Mouse (Mus musculus) kidney, adult 9 months (tissue): ENCODE measurements around the gene Rcor3.
A peak's percentile ranks its signal among the peaks of the same experiment; 100 is the strongest.

Source experiments
- DNase-seq: peaks from one replicate; pipeline ENCODE4 v3.0.0; 2022

Gene Rcor3

DNA sequence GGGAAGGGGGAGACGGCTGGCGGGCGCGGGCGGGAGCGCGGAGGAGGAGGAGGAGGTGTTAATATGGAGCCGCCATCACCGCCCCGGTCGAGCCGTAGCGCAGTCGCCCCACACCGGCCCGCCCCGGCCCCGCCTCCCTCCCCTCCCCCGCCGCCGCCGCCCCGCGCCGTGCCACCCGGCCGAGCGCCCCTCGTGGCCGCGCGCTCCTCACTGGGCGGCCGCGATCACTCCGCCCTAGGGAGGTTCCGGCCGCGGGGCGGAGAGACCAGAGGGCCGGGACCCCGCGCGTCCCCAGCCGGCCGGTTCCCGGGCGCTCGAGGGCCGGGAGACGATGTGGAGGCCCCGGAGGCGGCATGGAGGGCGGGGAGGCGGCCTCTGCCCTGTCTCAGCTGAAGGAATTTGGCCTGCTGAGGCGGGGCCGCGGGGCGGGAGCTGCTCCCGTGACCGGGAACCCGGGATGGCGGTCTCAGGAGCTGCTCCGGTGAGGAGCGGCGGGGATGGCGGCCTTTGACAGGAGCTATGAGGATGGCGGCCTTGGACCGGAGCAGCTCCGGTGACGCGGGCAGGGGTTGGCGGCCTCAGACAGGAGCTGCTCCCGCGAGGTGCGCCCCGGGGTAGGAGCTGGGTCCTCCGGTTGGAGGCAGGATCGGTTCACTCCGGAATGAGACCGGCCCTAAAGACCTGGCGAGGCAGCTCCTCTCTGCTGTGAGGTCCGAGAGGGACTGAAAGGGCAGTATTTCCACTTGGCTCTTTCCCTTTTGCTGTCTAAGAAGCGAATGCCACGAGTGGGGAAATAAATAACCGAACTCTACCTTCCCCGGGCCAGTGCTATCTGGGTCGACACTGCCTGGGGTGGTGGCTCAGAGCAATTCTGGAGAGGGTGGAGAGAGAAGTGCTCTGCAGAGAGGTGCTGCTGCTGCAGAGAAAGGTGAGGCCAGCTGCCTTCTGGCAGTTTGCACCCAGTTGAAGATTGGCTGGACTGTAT lies at the start of gene Rcor3:
Rcor3 (minus strand) TSS at position 137 of the 985 bp plus-strand sequence.
- DNase-seq, result peak; percentile 90

DNA sequence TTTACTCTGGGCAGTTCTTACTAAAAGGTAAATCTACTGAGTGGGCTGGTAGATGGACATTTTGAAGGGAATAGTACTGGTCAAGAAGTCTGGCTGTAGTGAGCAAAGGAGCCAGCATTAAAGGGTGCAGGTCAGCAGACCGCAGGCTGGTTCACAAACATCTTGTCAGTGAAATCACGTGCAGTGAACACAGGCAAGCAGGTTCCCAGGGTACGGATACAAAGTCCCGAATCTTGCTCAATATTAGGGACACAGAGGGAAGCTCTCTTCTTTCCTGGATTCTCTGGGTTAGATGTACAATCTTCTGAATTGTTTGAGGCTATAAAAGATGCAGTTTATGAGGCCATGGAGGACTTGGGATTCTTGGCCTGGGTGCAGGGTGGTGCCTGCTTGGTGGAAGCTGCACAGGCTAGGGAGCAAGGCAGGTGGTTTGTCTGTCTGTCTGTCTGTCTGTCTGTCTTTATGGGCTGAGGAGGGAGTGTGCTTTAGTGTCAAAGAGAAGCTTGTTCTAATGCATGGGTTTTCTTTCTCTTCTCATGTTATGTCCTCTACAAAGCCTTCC lies 43.9 kb upstream of the Rcor3 start:
- no peak for DNase-seq

DNA sequence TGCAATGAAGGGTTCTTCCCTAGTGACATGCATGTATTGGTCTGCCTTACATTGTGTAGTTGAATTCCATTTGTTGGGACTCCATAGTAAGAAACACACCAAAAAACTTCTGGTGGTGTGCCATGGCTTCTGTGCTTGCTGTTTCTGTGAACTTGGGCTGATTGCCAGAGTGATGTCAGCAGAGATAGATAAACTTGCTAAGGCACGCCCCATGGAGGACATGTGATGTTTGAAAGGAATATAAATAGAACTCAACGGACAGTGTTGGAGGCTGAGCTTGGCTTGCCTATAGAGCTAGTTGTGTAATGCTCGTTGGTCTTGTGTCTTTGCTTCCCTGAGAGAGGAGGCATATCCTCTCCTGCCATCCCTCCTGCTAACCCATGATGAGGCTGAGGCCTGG lies 42.0 kb upstream of the Rcor3 start:
- no peak for DNase-seq

DNA sequence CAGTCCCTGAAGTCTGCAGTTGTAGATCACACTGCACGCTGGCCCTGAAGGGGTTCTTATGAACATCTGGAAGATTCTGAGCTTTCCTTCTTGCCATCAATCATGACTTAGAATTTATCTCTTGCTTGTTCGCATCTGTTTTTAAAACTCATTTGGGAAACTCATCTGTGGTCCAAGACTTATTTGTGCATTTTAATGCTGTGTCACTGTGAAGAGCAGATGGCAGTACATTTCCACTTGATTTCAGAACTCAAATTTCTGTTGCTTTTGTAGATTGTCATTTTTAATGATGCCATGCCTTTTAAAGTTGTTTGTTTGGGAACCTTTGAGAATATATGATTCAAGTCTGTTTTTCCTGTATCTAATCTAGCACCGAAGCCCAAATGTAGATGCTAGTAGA lies 33.6 kb upstream of the Rcor3 start:
- DNase-seq, result no peak

DNA sequence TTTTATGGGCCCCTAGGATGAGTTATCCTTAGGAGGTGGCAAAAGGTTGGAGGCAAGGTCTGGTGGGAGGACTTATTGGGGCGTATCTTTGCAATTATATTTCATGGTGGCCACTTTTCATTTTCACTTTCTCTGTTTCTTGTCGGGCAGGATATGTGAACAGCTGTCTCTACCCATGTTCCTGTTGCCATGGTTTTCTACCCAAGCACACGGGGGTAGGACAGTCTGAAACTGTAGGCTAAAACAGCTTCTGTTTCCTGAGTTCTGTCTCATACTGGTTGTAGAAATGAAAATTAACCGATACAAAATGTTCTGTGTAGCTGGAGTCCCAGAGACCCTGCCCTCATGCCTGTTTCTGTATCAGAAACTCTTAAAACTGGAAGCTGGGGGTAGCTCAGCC lies 13.3 kb upstream of the Rcor3 start:
- DNase-seq, result no peak

DNA sequence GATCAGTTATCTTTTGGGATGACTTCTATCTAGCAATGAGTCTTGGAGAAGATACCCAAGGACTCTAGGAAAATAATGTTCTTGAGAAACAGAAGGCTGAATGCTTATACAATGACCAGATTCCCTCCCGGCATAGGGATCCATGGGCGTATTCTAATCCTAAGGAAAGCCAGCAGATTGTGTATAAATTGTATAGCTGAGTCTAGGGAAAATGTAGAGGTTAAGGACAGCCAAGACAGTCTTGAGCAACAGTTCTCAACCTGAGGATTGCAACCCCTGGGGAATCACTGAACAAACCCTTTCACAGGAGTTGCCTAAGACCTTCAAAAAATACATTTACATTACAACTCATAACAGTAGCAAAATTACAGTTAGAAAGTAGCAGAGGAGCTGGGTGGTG lies 2.5 kb upstream of the Rcor3 start:
- DNase-seq, result no peak

DNA sequence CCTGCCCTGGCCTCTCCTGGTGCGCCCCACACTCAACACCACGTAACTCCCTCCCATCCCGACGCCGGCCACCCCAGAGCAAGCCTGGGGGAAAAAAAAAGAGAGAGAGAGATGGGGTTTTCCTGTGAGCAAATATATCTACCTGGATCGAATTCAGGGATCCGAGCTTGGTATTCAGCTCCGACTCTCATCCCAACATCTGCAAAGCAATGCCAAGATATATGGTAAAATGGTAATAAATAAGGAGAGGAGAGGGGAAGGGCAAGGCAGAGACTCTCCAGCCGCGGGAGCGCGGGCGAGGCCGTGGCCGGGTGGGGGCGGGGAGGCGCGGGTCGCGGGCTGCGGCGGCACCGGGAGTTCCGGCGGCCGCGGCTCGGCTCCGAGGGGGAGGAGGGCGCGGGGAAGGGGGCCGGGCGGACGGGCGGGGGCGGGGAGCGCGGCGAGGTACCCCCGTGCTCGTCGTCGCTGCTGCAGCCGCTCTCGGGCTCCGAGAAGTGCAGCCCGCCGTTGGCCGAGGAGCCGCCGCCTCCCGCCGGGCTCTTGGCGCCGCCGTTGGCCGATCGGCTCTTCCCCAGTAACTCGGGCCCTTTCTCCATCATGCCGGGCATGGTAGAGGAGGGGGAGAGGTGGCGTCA lies 454 bp downstream of the Rcor3 start:
- no peak for DNase-seq

DNA sequence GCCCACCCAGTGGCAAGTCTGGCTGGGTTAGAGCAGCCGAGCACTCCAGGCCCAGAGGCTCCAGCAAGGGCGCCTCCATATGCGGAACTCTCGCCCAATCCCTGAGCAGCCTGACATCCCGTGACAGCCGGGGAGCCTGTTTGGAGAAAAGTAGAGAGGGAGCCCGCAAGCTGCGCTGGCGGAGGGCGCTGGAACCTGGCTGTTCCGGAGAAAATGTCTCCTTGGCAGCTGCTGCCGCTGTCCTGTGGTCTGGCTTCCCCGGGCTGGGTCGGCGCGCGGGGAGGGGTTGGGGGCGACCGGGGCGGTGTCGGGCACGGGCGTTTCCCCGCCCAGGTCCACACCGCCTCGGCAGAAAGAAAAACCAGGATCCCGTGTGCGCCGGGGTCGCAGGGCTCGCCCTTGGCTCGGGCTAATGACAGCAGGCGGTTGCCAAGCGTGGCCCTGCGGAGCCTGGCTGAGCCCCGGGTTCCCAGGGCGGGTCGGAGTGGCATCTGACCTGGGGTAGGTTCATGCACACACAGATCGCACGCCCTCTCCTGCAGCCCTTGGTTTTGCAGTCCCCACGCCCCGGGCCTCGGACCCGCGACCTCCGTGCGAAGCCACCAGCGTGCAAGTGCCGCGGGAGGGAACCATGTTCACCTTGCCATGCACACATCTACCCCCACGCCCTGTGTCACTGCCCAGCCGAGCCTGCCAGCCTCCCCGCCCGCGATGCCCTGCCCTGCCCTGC lies 1.1 kb downstream of the Rcor3 start:
- peak; percentile 88 for DNase-seq

DNA sequence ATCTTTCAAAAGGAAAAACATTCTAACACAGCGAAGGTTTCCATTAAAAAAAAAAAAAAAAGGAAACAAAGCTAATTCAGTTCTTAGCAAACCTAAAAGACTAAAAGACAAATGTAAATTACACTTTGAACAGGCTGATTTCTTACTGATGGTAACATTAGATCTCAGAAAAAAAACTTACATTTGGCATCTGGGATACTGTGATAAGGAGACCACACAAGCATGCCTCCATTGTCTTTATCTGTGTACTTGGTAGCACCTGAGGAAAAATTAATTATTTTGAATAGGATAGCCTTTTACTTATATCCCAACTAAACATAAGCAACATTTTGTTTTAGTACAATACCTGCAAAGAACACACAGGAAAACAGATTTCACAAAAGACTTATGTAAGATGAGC lies 7.7 kb downstream of the Rcor3 start:
- DNase-seq, result no peak

DNA sequence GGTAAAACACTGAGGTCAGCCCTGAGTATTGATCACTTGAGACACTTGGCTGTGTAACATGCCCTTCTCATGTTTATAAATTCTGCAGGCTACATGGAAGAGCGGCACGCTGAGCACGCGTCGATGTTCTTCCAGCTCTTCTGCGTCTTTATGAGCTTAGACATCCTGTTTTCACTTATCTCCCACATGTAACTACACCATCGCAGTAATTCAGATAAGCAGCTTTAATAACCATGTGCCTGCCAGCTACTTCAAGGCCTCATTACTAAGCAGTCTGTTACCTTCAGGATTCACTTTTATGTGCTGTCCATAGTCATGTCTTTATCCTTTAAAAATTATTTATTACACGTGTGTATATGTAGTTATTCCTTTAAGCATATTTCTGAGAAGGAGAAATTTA lies 9.5 kb downstream of the Rcor3 start:
- no peak for DNase-seq

DNA sequence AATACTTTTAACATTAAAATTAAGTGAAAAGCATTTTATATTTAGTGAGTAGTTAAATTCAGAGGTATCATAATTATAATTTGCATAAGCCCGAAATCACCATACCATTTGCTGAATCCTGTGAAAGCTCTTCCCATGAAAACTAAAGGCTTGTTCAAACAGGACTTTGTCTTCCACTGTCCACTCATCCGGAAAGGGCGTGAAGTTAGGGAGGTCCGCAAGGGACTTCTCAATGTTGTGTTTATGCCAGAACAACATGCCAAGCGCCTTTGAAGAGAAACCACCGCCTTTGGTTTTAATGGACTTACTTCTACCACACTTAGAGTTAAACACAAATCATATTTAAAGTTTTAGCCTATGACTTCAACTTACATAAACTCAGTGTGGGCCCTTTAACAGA lies 12.1 kb downstream of the Rcor3 start:
- peak; percentile 84 for DNase-seq

DNA sequence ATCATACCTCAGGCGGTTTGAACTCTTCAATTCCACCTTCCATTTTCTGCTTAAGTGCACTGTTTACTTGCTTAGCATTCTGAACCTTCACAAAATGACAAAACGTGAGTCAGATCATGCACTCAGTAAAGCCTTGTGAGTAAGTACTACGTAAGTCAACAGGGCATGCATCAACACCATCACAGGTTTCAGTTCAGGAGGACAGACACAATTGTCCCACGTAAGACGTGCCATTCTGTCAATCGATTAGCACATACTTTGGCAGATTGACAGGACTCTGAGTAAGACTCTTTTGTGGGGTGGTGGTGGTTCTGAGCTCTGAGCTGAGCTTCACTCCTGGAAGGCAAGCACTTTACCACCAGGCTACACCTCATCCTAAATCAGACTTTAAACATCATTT lies 21.6 kb downstream of the Rcor3 start:
- DNase-seq, result no peak

DNA sequence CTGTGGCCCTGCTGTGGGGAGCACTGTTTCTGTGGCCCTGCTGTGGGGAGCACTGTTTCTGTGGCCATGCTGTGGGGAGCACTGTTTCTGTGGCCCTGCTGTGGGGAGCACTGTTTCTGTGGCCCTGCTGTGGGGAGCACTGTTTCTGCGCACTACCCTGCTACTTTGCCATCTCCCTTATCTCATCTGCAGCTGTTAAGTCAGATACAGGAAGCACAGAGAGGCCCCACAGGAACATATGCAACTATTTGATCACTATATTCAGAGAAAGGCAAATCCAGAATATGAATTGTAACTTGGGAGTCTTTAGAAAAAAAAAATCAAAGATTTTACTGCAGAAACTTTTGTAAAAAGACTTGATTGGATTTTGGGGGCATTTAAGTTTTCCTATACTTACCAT lies 22.5 kb downstream of the Rcor3 start:
- DNase-seq, result no peak

DNA sequence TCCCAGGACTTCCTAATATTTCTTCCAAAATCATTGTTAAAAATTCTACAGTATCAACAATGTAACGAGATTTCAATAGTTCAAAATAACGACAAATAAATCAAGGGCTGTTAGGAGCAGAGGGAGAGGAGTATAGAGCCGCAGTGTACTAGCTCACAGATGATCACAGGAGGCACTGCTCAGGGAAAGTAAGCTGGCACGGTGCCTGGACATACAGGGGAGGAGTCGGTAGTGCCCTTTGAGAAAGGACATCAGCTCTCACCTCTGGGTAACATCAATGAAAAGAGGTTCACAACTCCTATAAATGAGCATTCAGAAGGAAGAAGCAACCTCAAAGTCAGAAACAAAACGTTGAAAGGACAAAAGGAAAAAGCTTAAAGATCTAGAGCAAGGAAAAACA lies 28.7 kb downstream of the Rcor3 start:
- peak; percentile 77 for DNase-seq

DNA sequence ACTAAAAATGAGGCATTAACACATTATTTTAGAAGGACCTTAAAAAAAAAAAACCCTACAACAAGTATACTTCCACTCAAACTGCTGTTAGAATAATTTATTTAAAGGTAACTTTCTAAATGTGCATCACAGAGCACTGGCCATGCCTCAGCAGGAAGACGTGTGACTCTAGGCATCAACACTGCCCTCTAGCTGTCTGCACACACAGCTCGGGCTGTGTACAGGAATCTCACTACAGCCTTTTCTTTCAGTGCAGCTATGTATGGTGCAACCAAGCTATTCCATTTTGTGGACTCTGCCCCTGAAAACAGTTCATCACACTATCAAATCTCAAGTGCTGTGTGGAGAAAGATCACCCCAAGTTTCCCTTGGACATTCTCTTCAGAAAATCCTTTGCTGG lies 30.5 kb downstream of the Rcor3 start:
- peak; percentile 56 for DNase-seq

DNA sequence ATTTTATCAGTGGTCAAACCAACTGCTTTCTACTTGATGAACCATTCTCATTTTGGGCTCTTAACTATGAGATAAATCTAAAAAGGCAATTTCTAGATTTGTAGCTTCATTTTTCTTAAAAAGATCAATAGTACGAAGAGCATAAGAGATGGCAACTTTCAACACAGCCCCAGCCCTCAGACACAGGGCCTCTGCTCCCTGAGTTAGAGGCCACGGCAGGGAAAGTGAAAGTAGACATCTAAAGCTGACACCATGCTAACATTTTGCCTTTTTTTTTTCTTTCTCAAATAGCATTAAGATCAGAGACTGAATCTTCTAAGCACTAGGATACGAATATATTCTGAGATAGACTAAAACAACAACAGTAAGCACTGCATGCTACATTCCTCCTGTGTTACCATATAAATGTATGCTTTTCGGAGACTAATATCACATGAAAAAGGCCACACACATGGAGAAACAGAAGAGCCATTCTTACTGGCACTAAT lies 31.9 kb downstream of the Rcor3 start:
- no peak for DNase-seq

DNA sequence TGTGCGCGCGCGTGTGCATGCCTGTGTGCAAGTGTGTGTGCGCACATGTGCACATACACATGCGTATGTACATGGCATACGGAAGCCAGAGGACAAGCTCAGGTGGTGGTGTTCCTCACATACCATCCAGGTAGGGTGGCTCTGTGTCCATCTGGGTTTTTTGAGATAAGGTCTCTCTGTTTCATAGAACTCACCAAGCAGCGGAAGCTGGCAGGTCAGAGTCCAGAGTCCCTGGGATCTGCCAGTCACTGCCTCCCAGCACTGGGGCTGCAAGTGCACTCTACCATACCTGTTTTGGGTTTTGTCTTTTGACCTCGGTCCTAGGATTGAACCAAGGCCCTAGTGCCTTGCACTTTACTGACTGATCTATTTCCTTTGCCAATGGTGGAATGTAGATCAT lies 33.8 kb downstream of the Rcor3 start:
- DNase-seq, result peak; percentile 89

DNA sequence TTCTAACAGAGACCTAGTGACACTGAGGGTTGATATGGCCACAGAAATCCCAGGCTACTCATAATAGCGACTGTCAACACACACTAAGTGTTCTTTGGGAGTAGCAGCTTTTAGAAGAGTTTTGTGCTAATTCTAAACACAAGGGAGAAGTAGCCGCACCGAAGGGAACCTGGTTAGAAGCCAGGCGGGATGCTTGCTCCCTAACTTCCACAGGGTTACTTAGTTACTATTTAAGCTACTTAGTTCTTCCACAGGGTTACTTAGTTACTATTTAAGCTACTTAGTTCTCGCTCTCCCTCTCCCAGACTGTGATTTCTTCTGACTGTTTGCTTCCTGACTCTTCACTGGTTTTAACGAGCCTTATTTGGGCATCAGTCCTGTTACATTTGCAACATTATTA lies 34.7 kb downstream of the Rcor3 start:
- DNase-seq, result peak; percentile 85

DNA sequence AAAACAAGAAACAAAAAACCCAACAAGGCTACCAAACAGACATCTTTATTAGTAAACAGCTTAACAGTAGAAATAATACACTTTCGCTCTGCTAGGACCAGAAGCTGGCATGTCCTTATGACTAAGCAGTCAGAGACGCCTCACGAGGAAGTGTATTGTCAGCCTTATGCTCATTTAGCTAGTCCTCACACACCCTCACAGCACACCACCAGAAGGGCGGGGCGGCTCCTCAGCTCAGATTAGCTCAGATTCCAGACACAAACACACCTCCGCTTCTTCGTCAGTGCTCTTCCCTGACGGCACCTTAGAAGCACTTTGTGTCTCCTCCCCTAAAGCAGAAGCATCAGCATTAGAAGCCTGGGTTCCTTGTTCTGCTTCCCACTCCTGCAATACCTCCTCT lies 36.5 kb downstream of the Rcor3 start:
- no peak for DNase-seq

DNA sequence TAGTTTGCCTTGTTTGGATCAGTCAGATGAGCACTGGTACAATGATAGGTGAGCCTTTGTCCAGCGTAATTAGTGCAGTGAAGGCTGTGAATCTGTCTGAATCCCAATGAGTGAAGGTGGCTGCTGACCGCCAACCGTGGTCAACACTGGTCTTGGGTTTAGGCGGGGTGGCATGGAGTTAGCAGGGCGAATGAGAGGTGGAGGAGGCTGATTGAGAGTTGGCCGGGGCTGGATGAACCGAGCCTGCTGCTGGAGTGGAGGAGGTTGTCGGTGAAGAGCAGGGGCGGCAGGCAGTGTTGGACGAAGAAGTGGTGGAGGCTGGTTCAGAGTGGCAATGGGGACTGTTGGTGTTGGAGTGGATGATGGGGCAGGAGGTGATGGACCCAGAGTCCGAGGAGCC lies 37.1 kb downstream of the Rcor3 start:
- no peak for DNase-seq

DNA sequence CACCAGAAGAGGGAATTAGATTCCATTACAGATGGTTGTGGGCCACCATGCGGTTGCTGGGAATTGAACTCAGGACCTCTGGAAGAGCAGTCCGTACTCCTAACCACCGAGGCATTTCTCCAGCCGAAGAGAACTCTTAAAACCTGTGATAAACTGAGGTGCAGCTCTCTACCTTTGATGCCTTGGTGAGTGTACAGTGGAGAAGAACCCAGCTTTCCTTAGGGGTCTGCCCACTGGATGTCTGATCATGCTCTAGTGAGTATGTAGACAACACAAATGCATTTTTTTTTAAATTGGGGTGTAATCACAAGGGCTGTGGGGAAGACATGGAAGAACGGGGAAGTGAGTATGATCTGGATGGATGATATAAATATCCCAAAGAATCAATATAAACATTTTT lies 42.2 kb downstream of the Rcor3 start:
- no peak for DNase-seq

DNA sequence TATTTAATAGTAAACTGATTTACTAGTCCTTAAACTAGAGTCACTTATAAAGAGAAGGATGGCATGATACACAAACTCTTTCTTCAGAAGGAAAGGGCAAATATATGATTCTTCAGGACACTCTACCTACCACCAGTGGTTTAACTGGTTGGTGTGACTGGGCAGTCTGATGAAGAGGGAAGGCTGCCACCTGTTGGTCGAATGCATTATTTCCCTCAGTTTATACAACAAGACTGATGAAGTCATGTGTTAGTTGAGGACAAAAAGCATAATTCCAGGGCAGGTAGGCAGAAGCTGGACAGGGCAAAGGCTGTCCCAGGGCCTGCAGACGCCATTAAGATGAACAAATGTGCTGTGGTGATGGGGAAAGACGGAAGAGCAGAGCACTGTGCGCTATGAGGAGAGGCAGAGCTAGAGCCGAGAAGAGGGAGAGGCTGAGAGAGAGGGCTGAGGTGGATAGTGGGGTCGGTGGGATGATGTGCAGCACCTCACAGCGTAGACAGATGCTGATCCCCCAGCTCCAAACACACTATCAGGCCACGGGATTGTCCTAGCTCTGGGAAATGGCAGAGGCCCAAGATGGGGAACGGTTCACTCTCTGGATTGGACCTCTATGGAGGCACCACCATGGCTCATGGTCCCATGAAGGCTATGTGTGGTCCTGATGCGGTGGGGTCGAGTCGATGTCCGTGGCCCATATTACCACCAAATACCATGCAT lies 43.3 kb downstream of the Rcor3 start:
- DNase-seq, result peak; percentile 88
